Mouse (Mus musculus) G1E-ER4 (cell line): Measurements from ENCODE around the gene Ror1. TPM values are rescaled to one million over a fixed set of nuclear protein-coding genes. Genes with fewer than 3 reads are reported as not detected.

Experiments used
- GATA1 ChIP-seq: IDR thresholded peaks from one replicate; pipeline ENCODE4 v1.8.0; 2012; ENCODE audit warnings: low read length, inconsistent platforms
- polyA plus RNA-seq: library from polyadenylated mRNA; stranded (reverse); fragments of >175 nt; gene quantifications from 2 replicates; pipeline ENCODE4 v1.2.3, GENCODE M21; 2012

Ror1 gene
- polyA plus RNA-seq, 1 experiment, result not detected

DNA sequence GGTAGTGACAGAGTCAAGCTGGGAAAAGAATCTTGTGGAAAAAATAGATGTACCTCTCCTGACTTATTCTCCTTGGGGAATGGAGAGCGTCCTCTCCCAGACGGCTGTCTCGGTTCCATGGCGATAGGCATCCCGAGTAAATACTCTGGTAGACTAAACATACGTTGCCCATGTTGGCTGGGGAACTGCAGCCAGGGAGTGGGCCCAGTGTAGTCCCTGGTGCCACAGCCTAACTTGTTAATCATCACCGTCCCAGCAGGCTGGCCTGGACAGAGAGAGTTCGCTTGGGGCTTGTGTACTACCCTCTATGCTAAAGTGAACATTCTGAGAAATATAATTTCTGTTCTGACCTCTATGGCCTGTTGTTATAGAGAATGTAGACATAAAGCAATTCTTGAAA, 148.7 kb downstream of the Ror1 start:
- TF ChIP-seq GATA1, result no peak

- TF ChIP-seq GATA1, result no peak
These were observed 149.1 kb downstream of the Ror1 start for GRCm38 (mm10) chr4:100244701-100245100.

- TF ChIP-seq GATA1, result no peak
These were observed 152.2 kb downstream of the Ror1 start for GRCm38 (mm10) chr4:100247826-100248225.

DNA sequence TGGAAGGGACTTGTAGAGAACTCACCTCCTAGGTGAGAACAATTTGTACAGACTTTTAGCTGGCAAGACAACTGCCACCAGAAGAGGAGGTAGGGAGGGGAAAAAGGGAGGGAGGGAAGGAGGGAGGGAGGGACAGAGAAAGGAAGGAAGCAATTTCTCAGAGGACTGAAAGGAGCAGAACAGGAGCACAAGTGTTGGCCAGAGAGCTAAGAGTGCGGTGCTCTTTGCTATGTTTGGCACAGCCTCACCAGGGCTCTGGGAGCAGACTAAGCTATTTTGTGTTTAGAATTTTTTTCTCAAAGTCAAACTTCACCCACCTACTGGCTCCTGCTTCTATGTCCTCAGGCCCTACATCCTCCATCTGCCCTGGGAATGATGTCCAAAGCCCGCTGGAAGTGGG, 152.7 kb downstream of the Ror1 start:
- TF ChIP-seq GATA1, result no peak

DNA sequence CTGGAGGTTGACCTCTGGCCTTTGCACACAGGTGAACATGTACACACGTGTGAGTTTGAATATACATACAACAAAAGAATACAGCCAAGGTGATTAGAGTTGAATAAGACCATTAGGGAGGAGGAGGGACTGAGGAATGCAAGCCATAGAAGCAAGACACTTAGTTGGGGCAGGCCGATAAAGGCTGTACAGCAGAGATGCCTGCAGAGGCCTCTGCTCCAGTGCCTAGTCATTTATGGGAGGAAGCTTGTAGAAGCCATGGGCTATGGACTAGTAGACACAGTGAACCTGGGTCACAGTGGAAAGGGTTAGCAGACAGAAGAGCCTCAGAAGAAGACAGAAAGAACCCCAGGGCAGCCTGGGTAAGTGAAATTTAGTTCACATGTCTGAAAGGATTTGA, 155.7 kb downstream of the Ror1 start:
- TF ChIP-seq GATA1, result no peak

DNA sequence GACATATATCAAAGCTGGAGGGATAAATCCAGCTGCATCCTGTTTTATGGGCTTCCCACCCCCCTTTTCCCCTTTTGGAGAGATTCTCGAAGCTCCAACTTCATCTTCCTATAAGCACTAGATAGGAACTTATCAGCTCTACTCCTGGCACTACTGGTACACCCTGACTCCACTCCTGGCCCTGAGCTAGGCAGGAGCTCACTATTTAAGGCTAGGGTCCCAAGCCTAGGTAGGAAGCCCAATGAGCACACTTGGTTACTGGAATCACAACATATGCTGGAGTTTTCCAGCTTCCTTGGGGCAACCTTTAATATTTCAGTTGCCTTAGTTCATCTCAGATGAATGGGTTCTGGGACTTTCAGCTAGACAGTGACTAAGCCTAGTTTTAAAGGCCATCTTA, 156.5 kb downstream of the Ror1 start:
- TF ChIP-seq GATA1, result no peak

DNA sequence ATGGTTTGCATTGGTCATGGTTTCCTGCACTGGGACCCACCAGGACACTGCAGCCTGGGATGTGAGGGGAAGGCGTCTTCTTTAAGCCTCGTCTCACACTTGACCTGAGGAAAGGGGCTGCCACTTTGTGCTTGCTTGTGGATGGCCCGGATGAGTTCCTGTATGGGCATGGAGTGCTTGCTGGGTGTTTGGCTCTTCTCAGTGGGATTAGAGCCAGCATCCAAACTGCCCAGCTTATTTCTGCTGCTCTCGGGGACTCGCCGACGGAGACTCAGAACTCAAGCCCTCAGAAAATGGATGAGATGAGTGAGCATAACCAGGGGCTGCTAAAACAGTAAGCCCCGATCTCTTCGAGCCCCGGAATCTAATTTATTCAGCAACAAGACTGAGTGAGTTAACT, 157.1 kb downstream of the Ror1 start:
- no peak for TF ChIP-seq GATA1

DNA sequence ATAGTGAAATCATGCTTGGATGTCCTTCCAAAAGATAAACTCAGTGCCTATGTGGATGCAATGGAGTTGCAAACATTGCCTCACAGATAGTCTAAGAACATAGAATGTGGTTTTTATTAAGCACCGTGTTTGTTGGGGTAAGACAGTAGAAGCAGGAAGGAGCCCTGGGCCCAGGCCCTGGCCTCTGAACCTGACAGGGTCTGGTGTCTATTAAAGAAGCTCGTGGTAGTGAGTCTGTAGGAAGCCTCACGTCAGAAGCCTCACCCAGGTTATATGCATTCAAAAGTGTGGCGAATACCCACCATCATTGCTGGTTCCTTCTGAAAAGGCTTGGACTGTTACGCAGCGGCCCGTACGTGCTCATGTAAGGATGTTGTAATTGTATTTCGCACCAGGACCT, 157.8 kb downstream of the Ror1 start:
- no peak for TF ChIP-seq GATA1

DNA sequence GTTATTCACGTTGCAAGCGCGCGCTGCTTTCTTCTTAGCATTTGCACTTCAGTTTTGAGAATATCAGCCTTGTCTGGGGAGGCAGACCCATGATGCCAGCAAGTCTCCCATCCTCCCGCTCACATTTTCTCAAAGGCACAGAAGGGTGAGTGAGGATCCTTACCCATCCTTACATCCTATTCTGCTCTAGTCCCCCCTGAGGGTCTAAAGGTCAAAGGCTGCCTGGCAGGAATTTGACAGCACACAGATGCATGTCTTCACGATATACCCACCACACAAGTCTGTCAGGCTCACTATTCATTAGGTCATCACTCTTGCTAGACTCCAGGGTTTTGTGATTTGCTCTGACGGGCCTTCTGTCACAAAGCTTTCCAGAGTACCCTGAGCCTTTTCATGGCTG, 158.2 kb downstream of the Ror1 start:
- TF ChIP-seq GATA1, result no peak

DNA sequence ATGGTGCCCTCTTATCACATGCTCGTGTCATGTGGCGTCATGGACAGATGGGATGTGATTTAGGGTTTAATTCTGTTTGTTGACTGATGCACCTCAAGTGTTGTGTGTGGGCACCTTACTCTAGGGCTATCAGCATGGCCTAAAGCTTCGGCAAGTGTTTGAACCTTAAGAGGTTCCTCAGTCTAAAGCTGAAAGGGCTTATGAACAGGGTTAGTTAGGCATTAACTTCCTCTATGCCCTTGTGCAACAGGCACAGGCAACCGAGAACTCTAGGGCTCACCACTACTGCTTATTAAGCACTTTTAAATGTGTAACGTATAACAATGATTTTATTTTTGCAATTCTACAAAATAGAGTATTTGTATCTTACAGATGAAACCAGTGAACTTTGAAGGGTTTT, 162.9 kb downstream of the Ror1 start:
- TF ChIP-seq GATA1, result no peak

- no peak for TF ChIP-seq GATA1
These were observed 168.3 kb downstream of the Ror1 start for GRCm38 (mm10) chr4:100263917-100264316.

DNA sequence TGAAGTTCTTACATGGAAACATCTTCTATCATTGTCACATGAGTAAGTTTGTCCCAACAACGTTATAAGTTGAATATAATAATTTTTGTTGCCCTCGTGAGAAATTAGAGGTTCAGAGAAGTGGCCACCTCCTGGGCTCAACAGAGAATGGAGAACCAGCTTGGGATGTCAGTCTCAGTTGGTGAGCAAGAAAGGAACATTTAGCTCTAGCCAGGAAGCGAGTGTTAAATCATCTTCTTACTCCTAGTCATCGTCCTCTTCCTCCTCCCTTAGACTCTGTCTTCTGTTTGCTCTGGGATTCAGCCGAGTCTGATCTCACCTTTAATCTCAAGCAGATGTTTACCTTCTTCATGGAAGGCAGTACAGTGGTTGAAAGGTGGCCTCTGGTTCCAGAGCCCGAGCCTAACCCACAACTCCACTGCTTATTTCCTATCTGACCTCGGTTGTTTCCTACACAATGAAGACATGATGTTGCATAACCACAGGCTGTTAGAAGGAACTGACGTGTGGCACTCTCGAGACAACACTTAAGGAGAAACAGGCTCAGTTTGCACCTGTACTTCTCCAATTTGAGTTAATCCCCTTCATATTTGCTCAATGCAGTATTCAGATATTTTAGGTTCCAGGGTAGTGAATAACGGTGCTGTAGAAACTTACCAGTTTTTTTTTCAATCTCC, 175.6 kb downstream of the Ror1 start:
- no peak for TF ChIP-seq GATA1

DNA sequence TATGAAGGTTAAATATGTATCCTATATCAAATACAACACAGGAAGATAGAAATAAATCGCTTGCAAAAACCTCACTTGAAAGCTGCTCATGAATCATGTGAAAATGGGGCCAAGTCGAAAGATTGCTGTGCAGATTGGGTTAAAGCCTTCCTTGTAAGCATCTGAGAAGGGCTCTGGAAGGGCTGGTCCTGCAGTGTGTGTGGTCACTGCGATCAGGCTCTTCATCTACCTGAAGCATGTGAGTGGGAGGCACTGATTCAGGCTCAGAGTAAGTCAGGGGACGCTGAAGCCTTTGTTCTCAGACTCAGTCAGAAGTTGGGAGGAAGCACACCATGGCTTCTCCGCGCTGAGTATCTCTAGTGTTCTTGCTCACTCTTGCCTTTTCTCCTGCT, 176.1 kb downstream of the Ror1 start:
- TF ChIP-seq GATA1, result no peak

DNA sequence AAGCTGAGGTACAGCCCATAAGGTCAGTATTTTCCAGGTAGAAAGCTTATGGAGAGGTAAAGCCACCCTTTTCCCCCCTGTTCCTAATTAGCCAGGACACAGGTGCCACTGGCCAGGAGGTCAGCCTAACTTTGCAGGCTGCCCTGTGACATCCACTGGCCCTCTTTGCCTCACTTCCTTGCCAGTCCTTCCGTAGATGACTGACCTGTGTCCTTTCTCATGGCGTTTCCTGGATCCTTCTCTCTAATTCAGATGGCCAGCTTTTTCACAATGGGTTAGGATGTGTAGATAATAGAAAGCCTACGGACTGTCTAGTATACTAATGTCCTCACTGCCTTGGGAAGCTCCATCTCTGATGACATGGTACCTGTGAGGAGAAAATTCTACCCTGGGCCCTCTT, 177.8 kb downstream of the Ror1 start:
- no peak for TF ChIP-seq GATA1

DNA sequence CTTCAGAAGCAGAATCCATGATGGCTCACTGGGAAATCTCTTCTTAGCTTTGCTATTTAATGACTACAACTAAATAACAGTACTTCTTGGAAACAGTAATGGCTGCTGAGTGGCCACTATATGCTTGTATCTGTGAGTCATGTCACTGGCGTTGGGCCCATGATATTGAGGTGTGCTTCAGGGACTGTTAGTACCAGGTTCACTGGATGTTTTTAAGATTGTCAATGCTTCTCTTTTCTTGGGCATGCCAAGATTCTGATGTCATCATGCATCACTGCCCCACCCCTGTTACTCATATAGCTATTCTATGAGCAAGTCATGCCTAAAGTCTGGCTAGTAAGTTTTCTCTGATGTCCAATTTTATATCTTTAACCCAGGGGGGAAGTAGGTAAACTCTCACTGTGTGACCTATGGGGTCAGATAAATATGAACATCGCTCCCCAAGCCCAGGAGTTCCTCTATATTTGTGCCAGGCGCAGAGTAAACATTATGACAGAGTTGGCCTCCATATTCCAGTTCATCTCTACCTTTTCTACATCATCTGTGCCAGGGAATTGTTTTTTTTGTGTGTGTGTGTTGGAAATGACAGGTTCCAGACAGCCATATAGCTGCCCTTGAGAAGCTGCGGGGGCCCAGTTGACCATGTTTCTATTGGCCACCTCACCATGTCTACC, 178.4 kb downstream of the Ror1 start:
- no peak for TF ChIP-seq GATA1

- TF ChIP-seq GATA1, result no peak
These were observed 180.9 kb downstream of the Ror1 start for GRCm38 (mm10) chr4:100276482-100276881.

DNA sequence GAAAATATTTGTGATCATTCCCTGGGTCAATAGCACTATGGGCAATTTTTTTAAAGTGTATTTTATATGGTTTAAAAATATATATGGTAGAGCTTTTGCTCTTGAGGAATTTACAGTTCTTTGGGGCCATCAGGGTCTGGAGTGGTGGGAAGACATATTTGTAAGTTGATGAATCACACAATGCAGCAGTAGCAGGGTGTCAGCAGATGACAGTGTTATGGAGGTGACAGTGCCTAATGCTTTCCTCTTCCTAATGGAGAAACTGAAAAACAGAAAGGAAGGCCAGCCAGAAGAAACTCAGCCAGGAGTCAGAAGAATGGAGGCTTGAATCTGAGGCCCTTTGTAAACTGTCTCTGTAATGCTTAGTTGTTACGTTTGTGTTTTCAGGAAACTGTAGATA, 181.4 kb downstream of the Ror1 start:
- TF ChIP-seq GATA1, result no peak

- TF ChIP-seq GATA1, result no peak
These were observed 187.7 kb downstream of the Ror1 start for GRCm38 (mm10) chr4:100283171-100283880.
